12 mouse cellular contexts compared by ENCODE assay signal in genomic region chr11:60130516-60130915, GRCm38 (mm10). TPM values are rescaled to one million over a fixed set of nuclear protein-coding genes. Genes with fewer than 3 reads are reported as not detected.
DNase-seq lines count a peak whose midpoint lies in the region; ATAC-seq and TF ChIP-seq lines count a peak whose summit lies in the region.
"Had no signal": no experiment of that assay in that cellular context is flagged by ENCODE, and none has a peak within 500 bp of the region (broad histone marks: within the 10 kb centered on the region; RNA-seq: fewer than 3 reads in every experiment).

No protein-coding gene starts in this region.

- no peak for TF ChIP-seq CTCF in liver, postnatal 0 days (IDR thresholded peaks at IDR 0.05; ENCODE audit: low read depth)
- TF ChIP-seq CTCF in stomach, postnatal 0 days (IDR thresholded peaks at IDR 0.05; ENCODE audit: low read depth): no peak

- no peak overlapping the region for H3K4me3 ChIP-seq in heart, embryonic 10.5 days
- H3K4me3 ChIP-seq in liver, postnatal 0 days (ENCODE audit: low read depth, low read length): no peak overlapping the region
- no peak overlapping the region for H3K4me3 ChIP-seq in stomach, postnatal 0 days (ENCODE audit: low read depth, low read length)
- H3K4me3 ChIP-seq: midbrain, embryonic 15.5 days had no signal

- H3K9me3 ChIP-seq in heart, embryonic 10.5 days: no peaks in the 10 kb centered on the region
- no peaks in the 10 kb centered on the region for H3K9me3 ChIP-seq in liver, postnatal 0 days (ENCODE audit: low read length)
- H3K9me3 ChIP-seq in stomach, postnatal 0 days (ENCODE audit: control insufficient read depth, low read length): no peaks in the 10 kb centered on the region
- H3K9me3 ChIP-seq: midbrain, embryonic 15.5 days had no signal

- H3K36me3 ChIP-seq in heart, embryonic 10.5 days: no peaks in the 10 kb centered on the region
- H3K36me3 ChIP-seq in liver, postnatal 0 days (replicated peaks; ENCODE audit: insufficient read depth, low read length): no peaks in the 10 kb centered on the region
- no peaks in the 10 kb centered on the region for H3K36me3 ChIP-seq in stomach, postnatal 0 days (ENCODE audit: control insufficient read depth, insufficient read depth, low read length)
- H3K36me3 ChIP-seq: midbrain, embryonic 15.5 days had no signal

- no peak overlapping the region for H3K4me2 ChIP-seq in liver, postnatal 0 days (ENCODE audit: low read depth, low read length)
- H3K4me2 ChIP-seq in stomach, postnatal 0 days (replicated peaks; ENCODE audit: low read depth): no peak overlapping the region
- H3K4me2 ChIP-seq: midbrain, embryonic 15.5 days had no signal

- 37% methylated on average over 6 of the region's 6 CpGs for WGBS in heart, embryonic 10.5 days
- WGBS in liver, postnatal 0 days (ENCODE audit: insufficient replicate concordance): 58% methylated on average over 6 of the region's 6 CpGs
- 49% methylated on average over 6 of the region's 6 CpGs for WGBS in stomach, postnatal 0 days

- no peaks in the 10 kb centered on the region for H3K27me3 ChIP-seq in heart, embryonic 10.5 days (ENCODE audit: insufficient read depth, poor library complexity, severe bottlenecking)
- no peaks in the 10 kb centered on the region for H3K27me3 ChIP-seq in liver, postnatal 0 days (ENCODE audit: insufficient read depth, low read length)
- no peaks in the 10 kb centered on the region for H3K27me3 ChIP-seq in stomach, postnatal 0 days (ENCODE audit: control insufficient read depth, insufficient read depth, low read length)
- H3K27me3 ChIP-seq: midbrain, embryonic 15.5 days had no signal

- DNase-seq in heart, embryonic 10.5 days (ENCODE audit: low spot score): no peak
- DNase-seq in heart, postnatal 4 days: no peak
- DNase-seq in liver: peak; percentile 15
- no peak for DNase-seq in liver, postnatal 0 days
- peak; percentile 51 for DNase-seq in gastrocnemius, postnatal 25 days
- no peak for DNase-seq in stomach, postnatal 0 days (ENCODE audit: low spot score)
- DNase-seq in left cerebral cortex, postnatal 4 days: no peak
- no peak for DNase-seq in adrenal gland, postnatal 10 days
- DNase-seq: cerebellum, adult 8-10 months; right cerebral cortex, adult 18-20 months had no signal

- peaks cover 93% of the 10 kb centered on the region for H3K4me1 ChIP-seq in heart, embryonic 10.5 days
- peaks cover 16% of the 10 kb centered on the region for H3K4me1 ChIP-seq in liver, postnatal 0 days (ENCODE audit: insufficient read depth)
- peaks cover 8% of the 10 kb centered on the region; the same call in 1 of the 2 replicates for H3K4me1 ChIP-seq in stomach, postnatal 0 days (replicated peaks; ENCODE audit: control insufficient read depth, insufficient read depth)

- TF ChIP-seq EP300 in liver, postnatal 0 days (IDR thresholded peaks at IDR 0.05; ENCODE audit: low read depth): no peak
- no peak for TF ChIP-seq EP300 in stomach, postnatal 0 days (optimal IDR thresholded peaks at IDR 0.05)

- ATAC-seq in liver, postnatal 0 days: no peak
- ATAC-seq in stomach, postnatal 0 days (ENCODE audit: low FRiP score, low TSS enrichment): no peak
- ATAC-seq: inflammation-experienced regulatory T-cells, adult 6 months; midbrain, embryonic 15.5 days had no signal

- intact Hi-C loops in left cerebral cortex, postnatal 4 days (cut with DNase I): no loop called here

- peak overlapping the region; percentile 85 for H3K27ac ChIP-seq in heart, embryonic 10.5 days
- no peak overlapping the region for H3K27ac ChIP-seq in liver, postnatal 0 days (ENCODE audit: low read depth)
- peak overlapping the region; percentile 73 for H3K27ac ChIP-seq in stomach, postnatal 0 days (replicated peaks)
- H3K27ac ChIP-seq: midbrain, embryonic 15.5 days had no signal

- H3K9ac ChIP-seq in liver, postnatal 0 days (replicated peaks): no peak overlapping the region
- no peak overlapping the region for H3K9ac ChIP-seq in stomach, postnatal 0 days (ENCODE audit: low read length)
- H3K9ac ChIP-seq: midbrain, embryonic 15.5 days had no signal

RNA-seq across cellular contexts. Expression of gene Rai1, which starts 25.7 kb away (rescaled TPM):
- polyA plus RNA-seq in heart, embryonic 10.5 days (2016; fragmentation: Nextera tagmentation; extraction: Ambion mirVana): 21.2 and 32.5 TPM in 2 replicates
- total RNA-seq in heart, postnatal 4 days (2021): 10 to 100 TPM; 50.6 to 58.0 TPM
- polyA plus RNA-seq in liver, postnatal 0 days (2015; fragmentation: Nextera tagmentation; extraction: Ambion mirVana): 3.8 and 4.4 TPM in 2 replicates
- 10 to 100 TPM; 17.3 to 21.6 TPM for total RNA-seq in gastrocnemius, postnatal 25 days (2021)
- polyA plus RNA-seq in stomach, postnatal 0 days (2015; fragmentation: Nextera tagmentation; extraction: Ambion mirVana): 10.6 and 10.7 TPM in 2 replicates
- 10 to 100 TPM; 85.9 to 92.3 TPM for total RNA-seq in left cerebral cortex, postnatal 4 days (2021)
- total RNA-seq in adrenal gland, postnatal 10 days (2021): 10 to 100 TPM; 34.8 to 53.0 TPM

Comparison
In these comparisons a context has a peak if more than half of its experiments do, and no peak if none do; other contexts are left out.
1. DNase-seq: peak in liver (single experiment) and gastrocnemius, postnatal 25 days (single experiment); none in heart, embryonic 10.5 days (single experiment), heart, postnatal 4 days (single experiment), liver, postnatal 0 days (single experiment), stomach, postnatal 0 days (single experiment), left cerebral cortex, postnatal 4 days (single experiment) and adrenal gland, postnatal 10 days (single experiment).